Mouse (Mus musculus) v-Abl transformed pro-B cells (cell line): Measurements from ENCODE around the gene Tnfsf15.

Source experiments
- in situ Hi-C, 2 experiments: fragments of 400-800 bp; cut with MboI; formaldehyde crosslinking; loops; one replicate each; pipeline ENCODE4 v1.15.1; 2025; ENCODE audit not compliant: unreplicated experiment in 2 of 2

The Tnfsf15 gene

DNA sequence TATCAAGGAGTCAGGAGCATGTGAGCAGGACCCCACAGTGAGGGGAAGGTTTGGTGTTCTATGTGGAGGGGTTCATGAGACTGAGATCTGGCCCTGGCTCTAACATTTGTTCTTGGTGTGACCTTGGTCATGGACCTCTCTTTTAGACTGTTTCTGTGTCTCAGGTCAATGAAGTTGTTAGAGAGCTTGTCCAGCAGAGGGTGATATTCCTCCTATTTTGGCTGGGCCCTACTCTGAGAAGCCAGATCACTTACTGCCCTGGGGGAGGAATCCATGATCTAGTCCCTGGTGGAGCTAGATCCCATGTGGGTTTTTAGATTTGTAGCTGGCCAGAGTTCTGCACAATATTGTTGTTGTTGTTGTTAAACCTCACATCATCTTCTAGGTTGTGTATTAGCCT, 58.8 kb downstream of the Tnfsf15 start:
- in situ Hi-C loops, result loop anchor here in 1 of 2 experiments (5.0 to 25.0 kb wide), 3 partner anchors 261 to 1901 kb away; no protein-coding TSS in a partner anchor

DNA sequence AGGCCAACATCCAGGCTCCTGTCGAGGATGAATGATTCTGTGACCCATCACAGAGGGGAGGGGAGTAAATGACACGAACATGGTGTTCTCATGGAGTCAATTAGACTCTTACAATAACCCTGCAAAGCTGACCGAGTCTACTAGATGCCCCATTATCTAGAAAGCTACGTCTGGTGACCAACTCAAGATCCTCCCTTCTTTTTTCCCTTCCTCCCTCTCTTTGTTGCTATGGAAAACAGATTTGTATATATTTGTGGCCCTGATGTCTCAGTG, 59.7 kb downstream of the Tnfsf15 start:
- in situ Hi-C loops, result loop anchor here in 1 of 2 experiments (5.0 to 25.0 kb wide), 3 partner anchors 260 to 1902 kb away; no protein-coding TSS in a partner anchor

DNA sequence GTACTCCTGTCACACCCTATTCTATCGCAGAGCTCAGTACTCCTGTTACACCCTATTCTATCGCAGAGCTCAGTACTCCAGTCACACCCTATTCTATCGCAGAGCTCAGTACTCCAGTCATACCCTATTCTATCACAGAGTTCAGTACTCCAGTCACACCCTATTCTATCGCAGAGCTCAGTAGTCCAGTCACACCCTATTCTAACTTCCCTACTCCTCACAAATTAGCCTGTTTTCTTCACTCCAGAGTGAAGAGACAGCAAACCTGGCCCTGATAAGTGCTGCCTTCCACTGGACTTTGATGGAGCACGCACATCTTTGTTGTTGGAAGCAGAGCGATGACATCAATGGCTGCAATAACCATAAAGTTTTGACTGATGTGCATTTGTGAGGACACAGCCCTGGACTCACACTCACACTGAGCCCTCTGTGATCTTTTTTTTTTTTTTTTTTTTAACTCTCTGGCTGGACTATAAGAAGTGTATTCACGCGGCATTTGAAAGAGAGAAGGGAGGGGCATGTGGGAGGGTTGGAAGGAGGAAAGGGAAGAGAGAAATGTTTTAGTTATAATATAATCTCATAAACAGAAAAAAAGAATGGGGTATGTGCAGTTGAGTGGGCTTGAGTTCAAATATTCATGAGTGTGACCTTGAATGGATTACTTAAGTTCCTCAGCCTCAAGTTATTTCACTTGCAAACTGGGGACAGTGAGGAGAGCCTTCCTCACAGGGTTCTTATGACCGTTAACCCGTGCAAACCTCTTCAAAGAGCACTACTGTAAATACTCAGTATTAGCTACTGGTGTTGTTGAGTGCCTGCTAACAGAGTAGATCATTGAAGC, 60.3 kb downstream of the Tnfsf15 start:
- in situ Hi-C loops, result loop anchor here in 1 of 2 experiments (5.0 to 25.0 kb wide), 3 partner anchors 260 to 1903 kb away; no protein-coding TSS in a partner anchor

DNA sequence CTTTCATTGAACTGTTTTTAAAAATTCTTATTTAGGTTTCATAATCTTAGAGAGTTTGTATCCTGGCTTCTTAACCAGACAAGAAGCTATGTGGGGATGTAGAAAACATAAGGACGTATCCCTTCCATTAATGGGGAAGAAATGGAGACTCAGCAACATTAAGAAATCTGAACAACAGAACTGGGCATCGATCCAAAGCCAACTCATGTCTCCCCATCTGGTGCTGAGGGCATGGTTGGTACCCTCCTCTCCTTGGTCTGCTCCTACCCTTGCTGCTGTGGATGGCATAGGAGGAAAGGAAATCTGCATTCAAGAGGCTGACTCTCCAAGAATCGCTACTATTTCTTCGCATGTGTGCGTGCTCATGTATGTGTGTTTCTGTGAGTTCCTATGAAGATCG, 61.2 kb downstream of the Tnfsf15 start:
- in situ Hi-C loops, result loop anchor here in 1 of 2 experiments (10.0 to 25.0 kb wide), 2 partner anchors 259 to 1904 kb away; no protein-coding TSS in a partner anchor

DNA sequence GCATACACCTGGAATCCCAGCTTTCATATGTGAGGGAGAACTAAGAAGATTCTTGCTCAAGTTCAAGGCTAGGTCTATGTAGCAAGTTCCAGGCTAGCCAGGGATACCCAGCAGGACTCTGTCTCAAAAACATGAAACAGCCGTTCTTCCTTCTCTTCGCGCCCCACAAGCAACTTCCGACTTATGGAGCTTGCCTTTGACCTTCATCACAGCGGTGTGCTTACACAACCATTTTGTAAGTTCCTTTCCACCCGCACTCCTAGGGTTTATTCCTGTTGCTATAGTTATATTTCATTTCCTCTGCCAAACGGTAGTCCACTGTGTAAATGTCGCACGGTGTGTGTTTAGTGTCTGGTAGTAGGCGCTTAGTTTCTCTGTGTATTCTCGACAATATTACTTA, 61.9 kb downstream of the Tnfsf15 start:
- in situ Hi-C loops, result loop anchor here in 1 of 2 experiments (10.0 to 25.0 kb wide), 2 partner anchors 258 to 1904 kb away; no protein-coding TSS in a partner anchor

DNA sequence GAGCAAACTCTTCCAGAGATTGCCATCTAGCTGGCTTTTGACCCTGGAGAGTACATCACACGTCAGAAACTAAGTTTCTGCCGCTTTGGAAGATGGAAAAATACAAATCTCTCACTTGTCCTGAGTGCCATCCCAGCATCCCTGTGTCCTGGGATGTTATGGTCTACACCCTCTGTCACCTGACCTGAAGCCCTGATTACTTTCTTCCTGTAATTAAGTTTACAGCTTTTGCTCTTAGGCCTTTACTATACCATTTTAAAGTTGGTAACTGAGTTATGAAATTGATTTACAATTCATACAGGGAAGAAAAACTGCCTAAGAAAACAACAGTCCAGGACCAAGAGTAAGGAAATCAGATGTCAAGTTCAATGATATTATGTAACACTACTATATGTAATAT, 62.5 kb downstream of the Tnfsf15 start:
- in situ Hi-C loops, result loop anchor here in 1 of 2 experiments (10.0 to 25.0 kb wide), 2 partner anchors 258 to 1905 kb away; no protein-coding TSS in a partner anchor

DNA sequence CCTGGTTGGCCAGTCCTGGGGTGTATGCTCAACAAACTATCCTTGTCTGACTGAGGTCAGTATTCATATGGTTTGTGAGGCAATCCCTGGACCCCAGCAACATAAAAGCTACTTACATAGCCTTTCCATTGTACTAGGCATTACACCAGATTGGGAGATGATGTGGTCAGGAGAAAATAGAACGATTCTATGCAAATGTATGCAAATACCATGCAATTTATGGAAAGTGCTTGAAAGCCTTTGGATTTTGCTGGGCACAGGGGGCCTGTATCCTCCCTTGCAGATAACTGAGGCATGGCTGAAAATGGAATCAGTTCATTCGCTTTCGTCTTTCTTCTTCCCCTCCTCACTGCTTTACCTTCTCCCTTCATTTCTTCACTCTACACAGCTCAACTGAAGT, 63.4 kb downstream of the Tnfsf15 start:
- in situ Hi-C loops, result loop anchor here in 1 of 2 experiments (10.0 to 25.0 kb wide), 2 partner anchors 257 to 1906 kb away; no protein-coding TSS in a partner anchor
